Mouse (Mus musculus) testis, adult 2 months (tissue): ENCODE data around the gene Vstm4. TPM values are rescaled to one million over a fixed set of nuclear protein-coding genes. Genes with fewer than 3 reads are reported as not detected.

ENCODE experiments used
- H3K27ac ChIP-seq: fragments of 200-500 bp; 2 replicates; pipeline ENCODE4 v1.5.1; 2012; ENCODE audit warnings: low read depth, low read length; ENCODE audit not compliant: control insufficient read depth, insufficient read depth
- H3K27me3 ChIP-seq: fragments of 200-500 bp; 2 replicates; pipeline ENCODE4 v1.6.1; 2012; ENCODE audit warnings: mild to moderate bottlenecking, low read length, moderate library complexity; ENCODE audit not compliant: control insufficient read depth, insufficient read depth
- H3K36me3 ChIP-seq: fragments of 200-500 bp; 2 replicates; pipeline ENCODE4 v1.6.1; 2012; ENCODE audit warnings: mild to moderate bottlenecking, low read length; ENCODE audit not compliant: control insufficient read depth, insufficient read depth
- H3K4me1 ChIP-seq: fragments of 200-500 bp; 2 replicates; pipeline ENCODE4 v1.6.1; 2012; ENCODE audit warnings: low read length; ENCODE audit not compliant: control insufficient read depth, insufficient read depth
- H3K4me3 ChIP-seq: fragments of 200-500 bp; 2 replicates; pipeline ENCODE4 v1.5.1; 2012; ENCODE audit warnings: low read depth, mild to moderate bottlenecking, low read length, moderate library complexity, mixed read lengths; ENCODE audit not compliant: control insufficient read depth
- CTCF ChIP-seq: fragments of 200-500 bp; IDR thresholded peaks from 2 replicates; pipeline ENCODE4 v1.5.1; 2012; ENCODE audit warnings: low read depth, mild to moderate bottlenecking, inconsistent platforms, low read length, moderate library complexity; ENCODE audit not compliant: control insufficient read depth, insufficient read depth, insufficient replicate concordance
- POLR2A ChIP-seq: fragments of 200-500 bp; IDR thresholded peaks from 2 replicates; pipeline ENCODE4 v1.6.1; 2012; ENCODE audit warnings: low read depth, mild to moderate bottlenecking, inconsistent platforms, low read length, moderate library complexity; ENCODE audit not compliant: control insufficient read depth
- polyA plus RNA-seq: library from polyadenylated mRNA; depleted of rRNA; stranded (reverse); fragments of >200 nt; gene quantifications from 2 replicates; pipeline ENCODE4 v1.2.3, GENCODE M21; 2012; rRNA removed

The Vstm4 gene
- 4.5 and 5.9 TPM in 2 replicates for polyA plus RNA-seq

GRCm38 (mm10) chr14:32856681-32857328, at the start of gene Vstm4:
Gene Vstm4, plus strand, starts transcription at chr14:32856756.
- H3K27ac ChIP-seq: peak within 1 kb of the TSS; percentile 51
- peaks cover 23% of the 10 kb centered on the region for H3K4me1 ChIP-seq
- peak within 1 kb of the TSS; percentile 74 for H3K4me3 ChIP-seq
- no peaks in the 10 kb centered on the region; the same call in 1 of the 2 replicates for H3K27me3 ChIP-seq
- TF ChIP-seq CTCF: no peak
- H3K36me3 ChIP-seq: no peaks in the 10 kb centered on the region

GRCm38 (mm10) chr14:32810111-32810510, 46.4 kb upstream of the Vstm4 start:
- Histone ChIP-seq H3K27ac (no peak overlapping the region), H3K27me3 (no peaks in the 10 kb centered on the region), H3K4me3 (no peak overlapping the region), H3K4me1 (no peaks in the 10 kb centered on the region), H3K36me3 (no peaks in the 10 kb centered on the region)
- no peak for TF ChIP-seq POLR2A

GRCm38 (mm10) chr14:32812429-32812828, 44.1 kb upstream of the Vstm4 start:
- Histone ChIP-seq H3K4me3 (no peak overlapping the region), H3K4me1 (no peaks in the 10 kb centered on the region), H3K27ac (no peak overlapping the region), H3K27me3 (no peaks in the 10 kb centered on the region), H3K36me3 (no peaks in the 10 kb centered on the region)
- TF ChIP-seq CTCF (no peak), POLR2A (no peak)

GRCm38 (mm10) chr14:32814961-32815360, 41.6 kb upstream of the Vstm4 start:
- no peaks in the 10 kb centered on the region for H3K36me3 ChIP-seq
- no peak for TF ChIP-seq CTCF
- no peak for TF ChIP-seq POLR2A
- H3K27ac ChIP-seq: no peak overlapping the region
- H3K4me3 ChIP-seq: no peak overlapping the region
- H3K4me1 ChIP-seq: no peaks in the 10 kb centered on the region
- no peaks in the 10 kb centered on the region for H3K27me3 ChIP-seq

DNA sequence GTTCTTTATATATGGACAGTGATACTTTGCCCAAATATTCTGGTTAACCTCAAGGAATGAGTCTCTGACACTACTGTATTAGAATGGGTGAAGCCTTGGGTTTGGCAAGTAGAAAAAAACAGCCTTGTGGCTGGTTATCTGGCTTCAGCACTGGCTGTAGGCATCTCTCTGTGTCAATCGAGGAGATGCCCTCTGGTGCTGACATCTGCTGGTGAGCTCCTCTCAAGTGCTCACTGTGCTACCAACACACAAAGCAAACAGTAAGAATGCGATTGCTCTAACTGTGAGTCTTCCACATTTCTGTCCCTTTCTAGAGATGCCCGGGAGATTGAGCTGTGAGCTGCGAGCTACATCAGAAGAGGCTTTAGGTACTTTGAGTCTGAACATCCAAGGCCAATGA, 40.0 kb upstream of the Vstm4 start:
- no peak for TF ChIP-seq POLR2A
- no peak for TF ChIP-seq CTCF
- no peaks in the 10 kb centered on the region for H3K36me3 ChIP-seq
- H3K27ac ChIP-seq: no peak overlapping the region
- H3K4me1 ChIP-seq: no peaks in the 10 kb centered on the region
- no peak overlapping the region for H3K4me3 ChIP-seq
- no peaks in the 10 kb centered on the region for H3K27me3 ChIP-seq

DNA sequence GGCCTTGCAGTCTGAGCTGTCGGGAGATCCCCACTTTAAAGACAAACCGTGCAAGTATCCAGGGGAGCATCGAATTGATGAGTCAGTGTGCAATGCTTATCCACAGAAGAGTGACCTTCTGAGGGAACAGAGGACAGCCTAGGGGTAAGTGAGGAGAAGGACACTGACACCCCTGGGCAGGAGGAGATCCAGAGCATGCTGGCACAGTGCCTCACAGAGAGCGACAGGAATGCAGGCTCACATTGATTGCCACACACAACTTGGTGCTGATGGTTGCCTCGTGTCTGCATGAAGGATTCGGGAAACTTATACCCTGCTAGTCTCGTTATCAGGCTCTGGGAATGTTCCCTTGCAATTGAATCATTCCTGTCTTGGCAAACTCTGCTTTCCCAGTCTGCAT, 39.3 kb upstream of the Vstm4 start:
- H3K27ac ChIP-seq: no peak overlapping the region
- H3K36me3 ChIP-seq: no peaks in the 10 kb centered on the region
- no peaks in the 10 kb centered on the region for H3K27me3 ChIP-seq
- no peak overlapping the region for H3K4me3 ChIP-seq
- TF ChIP-seq POLR2A (no peak), CTCF (no peak)
- H3K4me1 ChIP-seq: no peaks in the 10 kb centered on the region

DNA sequence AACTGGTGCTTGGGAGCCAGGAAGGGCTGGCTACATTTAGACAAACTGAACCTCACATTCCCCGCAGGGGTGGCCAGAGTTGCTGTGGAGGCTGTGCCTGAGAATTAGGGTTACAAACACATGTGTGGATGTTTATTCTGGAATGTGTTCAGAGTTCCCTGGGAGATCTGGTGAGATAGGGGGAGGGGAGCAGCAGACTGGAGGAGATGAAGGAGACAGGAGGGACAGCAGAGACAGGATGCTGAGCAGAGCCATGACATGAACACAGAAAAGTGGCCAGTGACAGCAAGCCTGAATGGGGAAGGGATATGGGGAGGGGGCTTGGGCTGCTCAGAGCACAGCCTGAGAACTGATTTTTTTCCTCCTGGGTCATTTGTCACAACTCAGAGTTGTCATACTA, 37.3 kb upstream of the Vstm4 start:
- H3K27me3 ChIP-seq: no peaks in the 10 kb centered on the region
- no peak overlapping the region for H3K4me3 ChIP-seq
- H3K4me1 ChIP-seq: no peaks in the 10 kb centered on the region
- H3K36me3 ChIP-seq: no peaks in the 10 kb centered on the region
- TF ChIP-seq CTCF (no peak), POLR2A (no peak)
- H3K27ac ChIP-seq: no peak overlapping the region

GRCm38 (mm10) chr14:32822812-32823211, 33.7 kb upstream of the Vstm4 start:
- Histone ChIP-seq H3K4me3 (no peak overlapping the region), H3K27me3 (no peaks in the 10 kb centered on the region), H3K27ac (no peak overlapping the region), H3K36me3 (no peaks in the 10 kb centered on the region), H3K4me1 (peaks cover 10% of the 10 kb centered on the region)
- TF ChIP-seq POLR2A (no peak), CTCF (no peak)
